Mouse (Mus musculus): ENCODE measurements around the gene Dync1li2. TPM values are rescaled to one million over a fixed set of nuclear protein-coding genes. Genes with fewer than 3 reads are reported as not detected.

Gene Dync1li2
- total and polyA plus RNA-seq, 2 experiments = 6.3 to 15.4 TPM

GRCm38 (mm10) chr8:104408328-104409110 is 34.3 kb downstream of the Dync1li2 start:
- DNase-seq (ENCODE audit: extremely low read depth, low read depth, low spot score) = no peak
- no peaks in the 10 kb centered on the region for H3K79me2 ChIP-seq (ENCODE audit: control insufficient read depth, insufficient read depth, low read length)
- WGBS = 82% methylated on average over 7 of the region's 7 CpGs
- H3K27me3 ChIP-seq (ENCODE audit: control insufficient read depth, insufficient read depth, low read length) = no peaks in the 10 kb centered on the region
- TF ChIP-seq CTCF (IDR thresholded peaks at IDR 0.05; ENCODE audit: low read depth, low read length) (no peak), POLR2A (IDR thresholded peaks at IDR 0.05; ENCODE audit: extremely low read depth, insufficient read depth, low read length) (no peak)
- no peaks in the 10 kb centered on the region; the same call in 1 of the 2 replicates for H3K4me1 ChIP-seq (ENCODE audit: control insufficient read depth, insufficient read depth, low read length)
- no peaks in the 10 kb centered on the region for H3K36me3 ChIP-seq (ENCODE audit: control insufficient read depth, insufficient read depth, low read length)
- no peak overlapping the region for H3K4me3 ChIP-seq (ENCODE audit: insufficient read depth, low read depth, low read length)
- no peak overlapping the region for H3K9ac ChIP-seq (ENCODE audit: low read depth, low read length)
- H3K27ac ChIP-seq (replicated peaks; ENCODE audit: insufficient read depth, low read depth, low read length) = no peak overlapping the region

- DNase-seq (ENCODE audit: extremely low read depth, low read depth, low spot score) = no peak
- Histone ChIP-seq H3K27ac (replicated peaks; ENCODE audit: insufficient read depth, low read depth, low read length) (no peak overlapping the region), H3K36me3 (ENCODE audit: control insufficient read depth, insufficient read depth, low read length) (no peaks in the 10 kb centered on the region), H3K4me3 (ENCODE audit: insufficient read depth, low read depth, low read length) (no peak overlapping the region), H3K4me1 (ENCODE audit: control insufficient read depth, insufficient read depth, low read length) (no peaks in the 10 kb centered on the region; the same call in 1 of the 2 replicates), H3K27me3 (ENCODE audit: control insufficient read depth, insufficient read depth, low read length) (no peaks in the 10 kb centered on the region), H3K9ac (ENCODE audit: low read depth, low read length) (no peak overlapping the region), H3K79me2 (ENCODE audit: control insufficient read depth, insufficient read depth, low read length) (no peaks in the 10 kb centered on the region)
- 87% methylated on average over 6 of the region's 6 CpGs for WGBS
- TF ChIP-seq POLR2A (IDR thresholded peaks at IDR 0.05; ENCODE audit: extremely low read depth, insufficient read depth, low read length) (no peak), CTCF (IDR thresholded peaks at IDR 0.05; ENCODE audit: low read depth, low read length) (no peak)
Observed at GRCm38 (mm10) chr8:104406340-104407128, 36.3 kb downstream of the Dync1li2 start.

- Histone ChIP-seq H3K27me3 (ENCODE audit: control insufficient read depth, insufficient read depth, low read length) (no peaks in the 10 kb centered on the region), H3K27ac (replicated peaks; ENCODE audit: insufficient read depth, low read depth, low read length) (no peak overlapping the region), H3K36me3 (ENCODE audit: control insufficient read depth, insufficient read depth, low read length) (no peaks in the 10 kb centered on the region), H3K9ac (ENCODE audit: low read depth, low read length) (no peak overlapping the region), H3K4me1 (ENCODE audit: control insufficient read depth, insufficient read depth, low read length) (no peaks in the 10 kb centered on the region; the same call in 1 of the 2 replicates), H3K79me2 (ENCODE audit: control insufficient read depth, insufficient read depth, low read length) (no peaks in the 10 kb centered on the region), H3K4me3 (ENCODE audit: insufficient read depth, low read depth, low read length) (no peak overlapping the region)
- WGBS = 68% methylated on average over 15 of the region's 15 CpGs
- TF ChIP-seq CTCF (IDR thresholded peaks at IDR 0.05; ENCODE audit: low read depth, low read length) (no peak), POLR2A (IDR thresholded peaks at IDR 0.05; ENCODE audit: extremely low read depth, insufficient read depth, low read length) (no peak)
- no peak for DNase-seq (ENCODE audit: extremely low read depth, low read depth, low spot score)
Observed at GRCm38 (mm10) chr8:104405430-104406187, 37.2 kb downstream of the Dync1li2 start.

- peak; percentile 43 for DNase-seq (ENCODE audit: extremely low read depth, low read depth, low spot score)
- Histone ChIP-seq H3K36me3 (ENCODE audit: control insufficient read depth, insufficient read depth, low read length) (no peaks in the 10 kb centered on the region), H3K27me3 (ENCODE audit: control insufficient read depth, insufficient read depth, low read length) (no peaks in the 10 kb centered on the region), H3K27ac (replicated peaks; ENCODE audit: insufficient read depth, low read depth, low read length) (no peak overlapping the region), H3K9ac (ENCODE audit: low read depth, low read length) (no peak overlapping the region), H3K4me1 (ENCODE audit: control insufficient read depth, insufficient read depth, low read length) (no peaks in the 10 kb centered on the region; the same call in 1 of the 2 replicates), H3K4me3 (ENCODE audit: insufficient read depth, low read depth, low read length) (no peak overlapping the region), H3K79me2 (ENCODE audit: control insufficient read depth, insufficient read depth, low read length) (no peaks in the 10 kb centered on the region)
- WGBS = 69% methylated on average over 3 of the region's 3 CpGs
- TF ChIP-seq POLR2A (IDR thresholded peaks at IDR 0.05; ENCODE audit: extremely low read depth, insufficient read depth, low read length) (no peak), CTCF (IDR thresholded peaks at IDR 0.05; ENCODE audit: low read depth, low read length) (peak; percentile 89)
Observed at GRCm38 (mm10) chr8:104403596-104403995, 39.3 kb downstream of the Dync1li2 start.

GRCm38 (mm10) chr8:104395703-104396357 is 47.0 kb downstream of the Dync1li2 start, which contains the start of gene Cmtm4:
TSS of gene Cmtm4 (minus strand) at chr8:104395807.
- DNase-seq (ENCODE audit: extremely low read depth, low read depth, low spot score) = no peak
- Histone ChIP-seq H3K27me3 (ENCODE audit: control insufficient read depth, insufficient read depth, low read length) (no peaks in the 10 kb centered on the region), H3K4me3 (ENCODE audit: insufficient read depth, low read depth, low read length) (peak within 1 kb of the TSS; percentile 72), H3K27ac (replicated peaks; ENCODE audit: insufficient read depth, low read depth, low read length) (peak within 1 kb of the TSS; percentile 64), H3K4me1 (ENCODE audit: control insufficient read depth, insufficient read depth, low read length) (no peaks in the 10 kb centered on the region; the same call in 1 of the 2 replicates), H3K9ac (ENCODE audit: low read depth, low read length) (peak within 1 kb of the TSS; percentile 97), H3K36me3 (ENCODE audit: control insufficient read depth, insufficient read depth, low read length) (no peaks in the 10 kb centered on the region), H3K79me2 (ENCODE audit: control insufficient read depth, insufficient read depth, low read length) (peaks cover 35% of the 10 kb centered on the region; the same call in 1 of the 2 replicates)
- WGBS = 3% methylated on average over 24 of the region's 54 CpGs
- TF ChIP-seq POLR2A (IDR thresholded peaks at IDR 0.05; ENCODE audit: extremely low read depth, insufficient read depth, low read length) (0 out of 2 replicates have a peak, but pooled peaks have one; percentile 20), CTCF (IDR thresholded peaks at IDR 0.05; ENCODE audit: low read depth, low read length) (no peak)
